Mouse (Mus musculus) G1E (cell line): ENCODE data around the gene Masp1.

Experiments
- CTCF ChIP-seq: IDR thresholded peaks from 2 replicates; pipeline ENCODE4 v1.5.1; 2012; ENCODE audit warnings: low read depth, low read length, inconsistent platforms, mixed read lengths
- GATA1 ChIP-seq: IDR thresholded peaks from 2 replicates; pipeline ENCODE4 v1.6.1; 2012; ENCODE audit warnings: borderline replicate concordance, low read length, inconsistent platforms, mixed read lengths

DNA sequence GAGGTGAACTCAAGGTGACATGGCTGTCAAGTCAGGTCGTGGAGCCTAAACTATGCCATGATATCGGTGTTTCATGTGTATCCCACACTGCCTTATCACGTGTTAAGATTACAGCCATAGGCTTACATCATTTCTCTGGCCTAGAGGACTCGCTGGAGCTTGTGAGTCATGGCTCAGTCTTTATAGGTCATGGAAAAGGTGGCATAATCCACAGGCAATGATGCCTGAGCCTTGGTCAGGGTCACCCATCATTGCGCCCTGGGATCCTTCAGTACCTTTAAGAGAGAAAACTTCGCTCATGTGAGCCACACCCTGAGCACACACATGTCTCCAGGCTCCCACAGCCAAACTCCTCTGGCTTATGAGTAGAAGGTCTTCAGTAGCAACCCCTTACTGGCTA is 49.1 kb downstream of the Masp1 start:
- no peak for TF ChIP-seq CTCF
- TF ChIP-seq GATA1 = no peak
